Mouse (Mus musculus): ENCODE data around the gene Ugt1a5. TPM values are rescaled to one million over a fixed set of nuclear protein-coding genes. Genes with fewer than 3 reads are reported as not detected.
"Not testable (repeated sequence)": the region's sequence is repeated elsewhere in the genome, so short reads cannot be mapped to it uniquely, and the experiment has no call there.

The Ugt1a5 gene
- total and polyA plus RNA-seq, 2 experiments, result 119 to 159 TPM

GRCm38 (mm10) chr1:88143966-88144675 is 21.7 kb upstream of the Ugt1a5 start:
- peak; percentile 70 for TF ChIP-seq CTCF (IDR thresholded peaks at IDR 0.05; ENCODE audit: low read depth, low read length)
- peak; percentile 61 for DNase-seq (ENCODE audit: extremely low read depth, low read depth, low spot score)

DNA sequence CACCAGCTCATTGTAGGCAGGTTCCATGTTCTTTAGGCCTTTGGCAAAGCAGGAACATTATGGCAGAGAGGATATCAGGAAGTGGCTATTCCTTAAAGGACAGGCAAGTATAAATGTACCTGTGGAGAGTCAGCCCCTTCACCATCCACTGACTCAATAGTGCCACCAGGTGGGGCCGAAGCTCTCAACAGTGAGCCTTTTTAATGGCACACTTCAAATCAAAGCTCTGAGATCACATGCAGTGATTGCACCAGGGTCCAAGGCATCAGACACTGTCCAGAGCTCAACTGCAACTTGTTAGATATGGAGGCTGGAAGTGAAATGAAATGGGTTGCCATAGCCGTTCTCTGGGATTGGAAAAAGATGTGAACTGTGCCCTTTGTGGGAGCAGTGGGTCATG is 20.5 kb upstream of the Ugt1a5 start:
- WGBS, result 35% methylated on average over 2 of the region's 2 CpGs
- peaks cover 23% of the 10 kb centered on the region; the same call in 1 of the 2 replicates for H3K79me2 ChIP-seq (ENCODE audit: control insufficient read depth, insufficient read depth, low read length)
- peaks cover 18% of the 10 kb centered on the region for H3K4me1 ChIP-seq (ENCODE audit: control insufficient read depth, insufficient read depth, low read length)
- peak; percentile 21; the same call in 1 of the 2 replicates for TF ChIP-seq CTCF (IDR thresholded peaks at IDR 0.05; ENCODE audit: low read depth, low read length)
- DNase-seq (ENCODE audit: extremely low read depth, low read depth, low spot score), result peak; percentile 61
- H3K27ac ChIP-seq (replicated peaks; ENCODE audit: insufficient read depth, low read depth, low read length), result peak overlapping the region; percentile 12; the same call in 1 of the 2 replicates
- not testable (repeated sequence) for H3K4me3 ChIP-seq (ENCODE audit: insufficient read depth, low read depth, low read length); H3K9ac ChIP-seq (ENCODE audit: low read depth, low read length); H3K36me3 ChIP-seq (ENCODE audit: control insufficient read depth, insufficient read depth, low read length); H3K27me3 ChIP-seq (ENCODE audit: control insufficient read depth, insufficient read depth, low read length)

More at GRCm38 (mm10) chr1:88143966-88144675, 21.7 kb upstream of the Ugt1a5 start:
- H3K4me3 ChIP-seq (ENCODE audit: insufficient read depth, low read depth, low read length); H3K36me3 ChIP-seq (ENCODE audit: control insufficient read depth, insufficient read depth, low read length); H3K27me3 ChIP-seq (ENCODE audit: control insufficient read depth, insufficient read depth, low read length); H3K9ac ChIP-seq (ENCODE audit: low read depth, low read length): not testable (repeated sequence)
- WGBS, result 11% methylated on average over 5 of the region's 5 CpGs
- peak overlapping the region; percentile 48 for H3K27ac ChIP-seq (replicated peaks; ENCODE audit: insufficient read depth, low read depth, low read length)
- peaks cover 20% of the 10 kb centered on the region for H3K4me1 ChIP-seq (ENCODE audit: control insufficient read depth, insufficient read depth, low read length)
- peaks cover 16% of the 10 kb centered on the region; the same call in 1 of the 2 replicates for H3K79me2 ChIP-seq (ENCODE audit: control insufficient read depth, insufficient read depth, low read length)

DNA sequence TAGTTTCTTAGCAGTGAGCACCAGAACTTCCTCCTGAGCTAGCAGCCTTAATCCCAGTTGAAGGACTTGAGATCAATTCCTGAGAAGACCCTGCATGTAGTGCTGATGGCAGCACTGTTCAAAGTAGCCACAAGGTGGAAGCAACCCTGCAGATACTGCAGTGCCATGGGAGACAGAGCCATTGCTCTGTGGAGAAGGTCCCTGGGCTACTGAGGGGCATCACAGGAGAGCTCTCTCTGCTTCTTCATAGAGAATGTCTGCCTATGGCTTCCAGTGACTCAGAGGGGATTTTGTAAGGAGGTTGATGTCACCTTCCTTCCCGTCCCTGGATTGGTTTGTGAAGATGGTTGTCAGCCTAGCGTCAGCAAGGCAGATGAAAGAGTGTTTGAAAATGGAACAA is 15.7 kb upstream of the Ugt1a5 start:
- Histone ChIP-seq H3K4me1 (ENCODE audit: control insufficient read depth, insufficient read depth, low read length) (peaks cover 12% of the 10 kb centered on the region), H3K36me3 (ENCODE audit: control insufficient read depth, insufficient read depth, low read length) (peaks cover 15% of the 10 kb centered on the region), H3K79me2 (ENCODE audit: control insufficient read depth, insufficient read depth, low read length) (peaks cover 39% of the 10 kb centered on the region)
- not testable (repeated sequence) for H3K27ac ChIP-seq (replicated peaks; ENCODE audit: insufficient read depth, low read depth, low read length); H3K4me3 ChIP-seq (ENCODE audit: insufficient read depth, low read depth, low read length); DNase-seq (ENCODE audit: extremely low read depth, low read depth, low spot score); H3K27me3 ChIP-seq (ENCODE audit: control insufficient read depth, insufficient read depth, low read length); H3K9ac ChIP-seq (ENCODE audit: low read depth, low read length)
- WGBS, result 84% methylated on average over 2 of the region's 2 CpGs

- WGBS, result 31% methylated on average over 2 of the region's 2 CpGs
- peaks cover 8% of the 10 kb centered on the region for H3K4me1 ChIP-seq (ENCODE audit: control insufficient read depth, insufficient read depth, low read length)
- no peak for TF ChIP-seq CTCF (IDR thresholded peaks at IDR 0.05; ENCODE audit: low read depth, low read length)
- TF ChIP-seq POLR2A (IDR thresholded peaks at IDR 0.05; ENCODE audit: extremely low read depth, insufficient read depth, low read length), result no peak
- H3K9ac ChIP-seq (ENCODE audit: low read depth, low read length), result no peak overlapping the region
- peaks cover 22% of the 10 kb centered on the region for H3K79me2 ChIP-seq (ENCODE audit: control insufficient read depth, insufficient read depth, low read length)
- H3K27ac ChIP-seq (replicated peaks; ENCODE audit: insufficient read depth, low read depth, low read length), result no peak overlapping the region
- DNase-seq (ENCODE audit: extremely low read depth, low read depth, low spot score), result no peak
- no peak overlapping the region for H3K4me3 ChIP-seq (ENCODE audit: insufficient read depth, low read depth, low read length)
- H3K36me3 ChIP-seq (ENCODE audit: control insufficient read depth, insufficient read depth, low read length), result peaks cover 13% of the 10 kb centered on the region; the same call in 1 of the 2 replicates
- H3K27me3 ChIP-seq (ENCODE audit: control insufficient read depth, insufficient read depth, low read length), result no peaks in the 10 kb centered on the region
Observed at GRCm38 (mm10) chr1:88158430-88158829, 7.4 kb upstream of the Ugt1a5 start.

GRCm38 (mm10) chr1:88172190-88172589 is 6.4 kb downstream of the Ugt1a5 start:
- H3K27me3 ChIP-seq (ENCODE audit: control insufficient read depth, insufficient read depth, low read length); H3K9ac ChIP-seq (ENCODE audit: low read depth, low read length); H3K27ac ChIP-seq (replicated peaks; ENCODE audit: insufficient read depth, low read depth, low read length); H3K4me3 ChIP-seq (ENCODE audit: insufficient read depth, low read depth, low read length): not testable (repeated sequence)
- H3K36me3 ChIP-seq (ENCODE audit: control insufficient read depth, insufficient read depth, low read length), result peaks cover 11% of the 10 kb centered on the region
- WGBS, result 21% methylated on average over 6 of the region's 7 CpGs
- H3K79me2 ChIP-seq (ENCODE audit: control insufficient read depth, insufficient read depth, low read length), result peaks cover 12% of the 10 kb centered on the region; the same call in 1 of the 2 replicates
- H3K4me1 ChIP-seq (ENCODE audit: control insufficient read depth, insufficient read depth, low read length), result peaks cover 19% of the 10 kb centered on the region
- DNase-seq (ENCODE audit: extremely low read depth, low read depth, low spot score), result peak; percentile 94

GRCm38 (mm10) chr1:88179657-88180056 is 13.8 kb downstream of the Ugt1a5 start:
- peaks cover 15% of the 10 kb centered on the region for H3K36me3 ChIP-seq (ENCODE audit: control insufficient read depth, insufficient read depth, low read length)
- peaks cover 9% of the 10 kb centered on the region; the same call in 1 of the 2 replicates for H3K79me2 ChIP-seq (ENCODE audit: control insufficient read depth, insufficient read depth, low read length)
- peak overlapping the region; percentile 91 for H3K27ac ChIP-seq (replicated peaks; ENCODE audit: insufficient read depth, low read depth, low read length)
- no peak overlapping the region for H3K4me3 ChIP-seq (ENCODE audit: insufficient read depth, low read depth, low read length)
- peaks cover 26% of the 10 kb centered on the region for H3K4me1 ChIP-seq (ENCODE audit: control insufficient read depth, insufficient read depth, low read length)
- no peaks in the 10 kb centered on the region for H3K27me3 ChIP-seq (ENCODE audit: control insufficient read depth, insufficient read depth, low read length)
- H3K9ac ChIP-seq (ENCODE audit: low read depth, low read length), result no peak overlapping the region
- peak; percentile 99 for DNase-seq (ENCODE audit: extremely low read depth, low read depth, low spot score)
- no peak for TF ChIP-seq POLR2A (IDR thresholded peaks at IDR 0.05; ENCODE audit: extremely low read depth, insufficient read depth, low read length)
- WGBS, result 70% methylated on average over 1 of the region's 1 CpGs

Data from liver, adult 2 months (tissue).